Mouse (Mus musculus) testis, postnatal 14 days (tissue): ENCODE measurements at regions not wholly inside any gene's neighbourhood (a gene's known extent, or its start where the extent isn't known, plus 50 kb on each side); places are given as distances from the start of the nearest gene placed in this dataset.
A peak's percentile ranks its signal among the peaks of the same experiment; 100 is the strongest.

Experiments
- DNase-seq: peaks from one replicate; pipeline ENCODE4 v3.0.0; 2021; ENCODE audit warnings: low spot score

DNA sequence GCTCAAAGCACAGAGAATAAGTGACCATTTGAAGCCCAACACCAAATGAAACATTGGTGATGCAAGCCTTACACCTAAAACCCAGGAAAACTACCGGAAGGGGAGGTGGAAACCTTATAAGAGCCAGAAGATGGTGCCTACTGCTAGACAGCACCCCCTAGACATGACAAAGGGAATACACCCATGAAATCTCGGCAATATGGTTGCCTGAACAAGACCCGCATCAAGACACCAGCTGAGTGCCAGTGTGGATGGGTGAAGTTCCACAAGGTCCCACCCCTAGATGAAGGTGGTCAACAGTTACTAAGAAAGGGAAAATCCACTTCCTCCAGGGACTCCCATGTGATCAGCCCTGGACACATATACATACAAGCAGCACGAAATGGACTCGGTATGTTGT lies 64.2 kb upstream of the Paip1 start:
- DNase-seq: no peak

DNA sequence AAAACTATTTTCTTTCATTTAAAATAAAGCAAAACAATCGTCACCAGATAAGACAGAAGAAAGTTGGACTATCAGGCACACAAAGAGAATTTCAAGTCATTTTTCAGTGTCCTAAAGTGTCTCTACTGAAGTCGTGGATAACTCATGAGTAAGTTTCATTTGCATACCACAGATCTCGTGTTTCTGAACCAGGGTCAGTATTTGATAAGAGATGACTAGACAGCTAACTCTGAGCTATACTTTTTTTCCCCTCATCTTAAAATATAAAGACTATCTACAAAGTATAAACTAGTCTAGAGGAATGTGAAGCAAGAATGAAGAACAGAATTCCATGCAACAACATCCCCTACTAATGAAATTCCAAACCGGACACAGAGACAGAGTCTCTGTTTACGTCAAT lies 60.9 kb upstream of the Paip1 start:
- no peak for DNase-seq

DNA sequence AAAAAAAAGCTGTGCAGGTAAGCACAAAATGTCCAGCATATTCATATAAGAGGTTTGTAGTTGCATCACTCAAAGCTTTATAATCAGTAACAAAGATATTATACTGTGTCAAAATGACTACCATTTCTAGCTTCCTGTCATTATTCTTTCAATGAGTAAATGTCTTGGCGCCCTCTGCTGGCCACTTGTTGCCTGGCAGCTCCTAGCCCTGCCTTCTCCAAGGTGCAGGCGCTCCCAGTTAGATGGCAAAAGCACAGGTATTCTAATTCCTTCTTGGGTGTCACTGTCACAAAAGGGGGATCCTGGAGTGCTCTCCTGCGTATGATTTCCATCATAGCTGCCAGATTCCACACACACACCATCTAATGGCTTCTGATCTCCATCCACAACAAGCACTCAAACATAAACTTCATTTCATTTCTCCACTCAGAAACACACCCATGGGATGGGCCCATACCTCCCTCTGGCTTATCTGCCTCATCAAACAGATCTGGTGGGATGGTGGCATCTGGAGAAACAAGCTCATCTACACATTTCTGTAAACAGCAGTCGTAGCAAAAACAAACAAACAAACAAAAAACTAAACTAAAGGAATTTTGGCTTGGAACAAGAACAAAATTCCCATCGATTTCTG lies 49.9 kb upstream of the Paip1 start:
- DNase-seq: peak; percentile 60
